ENCODE assay signal across 8 mouse cellular contexts in genomic region chr3:41083790-41084112, GRCm38 (mm10). TPM values are rescaled to one million over a fixed set of nuclear protein-coding genes. Genes with fewer than 3 reads are reported as not detected.
DNase-seq lines count a peak whose midpoint lies in the region; ATAC-seq and TF ChIP-seq lines count a peak whose summit lies in the region.

No protein-coding gene starts in this region.

- peak; percentile 16 for ATAC-seq in CD4-positive, CD25-positive, alpha-beta regulatory T cell, adult 4 months
- peak; percentile 37 for ATAC-seq in forebrain, embryonic 12.5 days (ENCODE audit: low FRiP score)
- ATAC-seq in liver, embryonic 14.5 days (ENCODE audit: insufficient read depth) = peak; percentile 10
- ATAC-seq in monocyte, adult 5-6 weeks (replicated peaks; ENCODE audit: insufficient number of reproducible peaks, low FRiP score, low TSS enrichment, poor library complexity, severe bottlenecking) = no peak

- H3K9ac ChIP-seq in forebrain, embryonic 12.5 days = peak overlapping the region; percentile 79
- H3K9ac ChIP-seq in liver, embryonic 14.5 days (replicated peaks) = peak overlapping the region; percentile 78

- H3K4me2 ChIP-seq in forebrain, embryonic 12.5 days = peak overlapping the region; percentile 70
- H3K4me2 ChIP-seq in liver, embryonic 14.5 days (ENCODE audit: low read depth) = peak overlapping the region; percentile 84

- DNase-seq in gastrocnemius, adult 2 months = no peak
- DNase-seq in gastrocnemius, postnatal 14 days = no peak
- peak in 1 of 3 experiments; percentile 19 for DNase-seq in liver, embryonic 14.5 days (ENCODE audit: low read depth in 3 of 3, low spot score in 3 of 3)
- DNase-seq in thymus, postnatal 4 days = no peak
- DNase-seq in kidney, postnatal 4 days = no peak

- TF ChIP-seq EP300 in liver, embryonic 14.5 days (IDR thresholded peaks at IDR 0.05; ENCODE audit: low read depth) = no peak

- H3K4me1 ChIP-seq in forebrain, embryonic 12.5 days = peaks cover 22% of the 10 kb centered on the region
- H3K4me1 ChIP-seq in liver, embryonic 14.5 days (replicated peaks; ENCODE audit: control insufficient read depth in 2 of 2, insufficient read depth in 2 of 2, low read length in 1 of 2) = peaks cover 7 to 19% of the 10 kb centered on the region in 2 experiments

- H3K27ac ChIP-seq in gastrocnemius, adult 2 months = peak overlapping the region; percentile 91
- H3K27ac ChIP-seq in forebrain, embryonic 12.5 days = peak overlapping the region; percentile 92
- H3K27ac ChIP-seq in liver, embryonic 14.5 days = peak overlapping the region; percentile 78

- no peaks in the 10 kb centered on the region for H3K27me3 ChIP-seq in forebrain, embryonic 12.5 days
- H3K27me3 ChIP-seq in liver, embryonic 14.5 days (ENCODE audit: control insufficient read depth, insufficient read depth, low read length) = no peaks in the 10 kb centered on the region

- peak overlapping the region; percentile 80 for H3K4me3 ChIP-seq in gastrocnemius, adult 2 months
- peak overlapping the region; percentile 94 for H3K4me3 ChIP-seq in forebrain, embryonic 12.5 days (replicated peaks)
- peak overlapping the region; percentile 54 to 91 for H3K4me3 ChIP-seq in liver, embryonic 14.5 days (ENCODE audit: insufficient read depth in 1 of 2, low read depth in 2 of 2, low read length in 2 of 2)

- intact Hi-C loops in gastrocnemius, adult 2 months (cut with DNase I) = loop anchor here (1.0 to 5.0 kb wide), 2 partner anchors 481 to 509 kb away; no protein-coding TSS in a partner anchor
- intact Hi-C loops in gastrocnemius, postnatal 14 days (cut with DNase I; ENCODE audit: low total_unique reads) = no loop called here

- no peaks in the 10 kb centered on the region for H3K9me3 ChIP-seq in forebrain, embryonic 12.5 days
- no peaks in the 10 kb centered on the region for H3K9me3 ChIP-seq in liver, embryonic 14.5 days (ENCODE audit: control insufficient read depth, low read length)

- 3% methylated on average over 6 of the region's 6 CpGs for WGBS in forebrain, embryonic 12.5 days
- WGBS in liver, embryonic 14.5 days (ENCODE audit: insufficient replicate concordance) = under 1% methylated on average over 6 of the region's 6 CpGs

- no peaks in the 10 kb centered on the region for H3K36me3 ChIP-seq in forebrain, embryonic 12.5 days (replicated peaks)
- H3K36me3 ChIP-seq in liver, embryonic 14.5 days (replicated peaks; ENCODE audit: control insufficient read depth, insufficient read depth, low read depth) = no peaks in the 10 kb centered on the region

- no peak for TF ChIP-seq CTCF in gastrocnemius, adult 2 months (IDR thresholded peaks at IDR 0.05)
- no peak for TF ChIP-seq CTCF in liver, embryonic 14.5 days (IDR thresholded peaks at IDR 0.05; ENCODE audit: low read depth)

RNA-seq across cellular contexts. Expression of gene Pgrmc2, which starts 0.9 kb away (rescaled TPM):
- total RNA-seq in gastrocnemius, adult 2 months (2021) = 10 to 100 TPM; 18.1 to 20.4 TPM
- 10 to 100 TPM; 18.3 to 21.8 TPM for total RNA-seq in gastrocnemius, postnatal 14 days (2021)
- polyA plus RNA-seq in CD4-positive, CD25-positive, alpha-beta regulatory T cell, adult 4 months (2017; shearing (Covaris generic)) = 1 to 10 TPM; 3.2 to 4.1 TPM
- polyA plus RNA-seq in forebrain, embryonic 12.5 days (2016; fragmentation: Nextera tagmentation; extraction: Ambion mirVana) = 36.9 and 37.0 TPM in 2 replicates
- 7.8 and 12.9 TPM in 2 replicates for polyA plus RNA-seq in liver, embryonic 14.5 days (2012; rRNA removed)
- polyA plus RNA-seq in liver, embryonic 14.5 days (2014; fragmentation: Nextera tagmentation; extraction: Ambion mirVana) = 11.5 and 13.0 TPM in 2 replicates
- 7.5 to 16.1 TPM (median 11.4 TPM) in 3 replicates for total RNA-seq in monocyte, adult 5-6 weeks (2017)
